Mouse (Mus musculus) urinary bladder, adult 2 months (tissue): ENCODE results near the gene Gm20388. TPM values are rescaled to one million over a fixed set of nuclear protein-coding genes. Genes with fewer than 3 reads are reported as not detected.
"Not testable (repeated sequence)": the region's sequence is repeated elsewhere in the genome, so short reads cannot be mapped to it uniquely, and the experiment has no call there.

Source experiments
- DNase-seq: peaks from one replicate; pipeline ENCODE4 v3.0.0; 2022; ENCODE audit warnings: low spot score
- polyA plus RNA-seq: library from polyadenylated mRNA; depleted of rRNA; stranded (reverse); fragments of >200 nt; gene quantifications from 2 replicates; pipeline ENCODE4 v1.2.3, GENCODE M21; 2012

Gene Gm20388
- polyA plus RNA-seq, 1 experiment, result 50.2 TPM

- DNase-seq, result peak; percentile 6
Observed at GRCm38 (mm10) chr8:124169749-124170148, 4259.1 kb downstream of the Gm20388 start.

- DNase-seq, result peak; percentile 5
Observed at GRCm38 (mm10) chr8:124170671-124171070, 4260.0 kb downstream of the Gm20388 start.

- peak; percentile 18 for DNase-seq
Observed at GRCm38 (mm10) chr8:124171557-124172528, 4261.2 kb downstream of the Gm20388 start.

GRCm38 (mm10) chr8:124173688-124174087, 4263.0 kb downstream of the Gm20388 start:
- no peak for DNase-seq

GRCm38 (mm10) chr8:124176133-124176532, 4265.5 kb downstream of the Gm20388 start:
- DNase-seq, result no peak

- DNase-seq, result not testable (repeated sequence)
Observed at GRCm38 (mm10) chr8:124177092-124177491, 4266.5 kb downstream of the Gm20388 start.

- DNase-seq, result no peak
Observed at GRCm38 (mm10) chr8:124180681-124181445, 4270.2 kb downstream of the Gm20388 start.

GRCm38 (mm10) chr8:124181751-124182150, 4271.1 kb downstream of the Gm20388 start:
- DNase-seq, result no peak

- no peak for DNase-seq
Observed at GRCm38 (mm10) chr8:124182224-124182623, 4271.6 kb downstream of the Gm20388 start.

GRCm38 (mm10) chr8:124184078-124184477, 4273.4 kb downstream of the Gm20388 start:
- no peak for DNase-seq

- no peak for DNase-seq
Observed at GRCm38 (mm10) chr8:124184507-124184906, 4273.9 kb downstream of the Gm20388 start.

GRCm38 (mm10) chr8:124185081-124185480, 4274.4 kb downstream of the Gm20388 start:
- DNase-seq, result no peak

GRCm38 (mm10) chr8:124190388-124190787, 4279.7 kb downstream of the Gm20388 start:
- no peak for DNase-seq

- no peak for DNase-seq
Observed at GRCm38 (mm10) chr8:124192242-124192641, 4281.6 kb downstream of the Gm20388 start.

GRCm38 (mm10) chr8:124192976-124193375, 4282.3 kb downstream of the Gm20388 start:
- DNase-seq, result no peak

- DNase-seq, result no peak
Observed at GRCm38 (mm10) chr8:124193992-124194391, 4283.4 kb downstream of the Gm20388 start.

- no peak for DNase-seq
Observed at GRCm38 (mm10) chr8:124196195-124196594, 4285.6 kb downstream of the Gm20388 start.

GRCm38 (mm10) chr8:124196797-124197196, 4286.2 kb downstream of the Gm20388 start:
- DNase-seq, result no peak

GRCm38 (mm10) chr8:124198230-124198629, 4287.6 kb downstream of the Gm20388 start:
- DNase-seq, result no peak

- no peak for DNase-seq
Observed at GRCm38 (mm10) chr8:124200400-124200799, 4289.8 kb downstream of the Gm20388 start.

- no peak for DNase-seq
Observed at GRCm38 (mm10) chr8:124201706-124202105, 4291.1 kb downstream of the Gm20388 start.

- DNase-seq, result no peak
Observed at GRCm38 (mm10) chr8:124202895-124203294, 4292.3 kb downstream of the Gm20388 start.
